Mouse (Mus musculus) gastrocnemius, adult 2 months (tissue): ENCODE data around the gene Serpinb1b. TPM values are rescaled to one million over a fixed set of nuclear protein-coding genes. Genes with fewer than 3 reads are reported as not detected.

Experiments
- DNase-seq: peaks from one replicate; pipeline ENCODE4 v3.0.0; 2022
- H3K27ac ChIP-seq: fragments of 200-600 bp; 2 replicates; pipeline ENCODE4 v1.8.1; 2022; ENCODE audit warnings: mild to moderate bottlenecking
- H3K4me3 ChIP-seq: fragments of 200-600 bp; 2 replicates; pipeline ENCODE4 v1.8.1; 2022; ENCODE audit warnings: mild to moderate bottlenecking, moderate library complexity
- CTCF ChIP-seq: fragments of 200-600 bp; IDR thresholded peaks from 2 replicates; pipeline ENCODE4 v1.8.1; 2022; ENCODE audit warnings: antibody characterized with exemption, mild to moderate bottlenecking, moderate library complexity
- intact Hi-C: fragments of 180-260 bp; cut with DNase I; formaldehyde crosslinking; loops from one replicate; pipeline ENCODE4 v1.15.1; 2025
- total RNA-seq, 2 experiments: library from RNA; stranded (reverse); gene quantifications; 2 replicates each; pipeline ENCODE4 v1.2.3; 2021

Serpinb1b gene
- total RNA-seq, 2 experiments from 2014 or later: not detected

- intact Hi-C loops: no loop called here
- DNase-seq: no peak
- no peak for TF ChIP-seq CTCF
Observed at GRCm38 (mm10) chr13:33137717-33138116, 59.3 kb downstream of the Serpinb1b start.

GRCm38 (mm10) chr13:33141435-33141834, 63.1 kb downstream of the Serpinb1b start:
- intact Hi-C loops: no loop called here
- no peak overlapping the region for H3K4me3 ChIP-seq
- no peak for TF ChIP-seq CTCF
- DNase-seq: no peak
- H3K27ac ChIP-seq: no peak overlapping the region

More at GRCm38 (mm10) chr13:33137717-33138116, 59.3 kb downstream of the Serpinb1b start:
- Histone ChIP-seq H3K27ac (no peak overlapping the region), H3K4me3 (no peak overlapping the region)

Other genes starting within 250 kb of the Serpinb1b start
- 1 to 10 TPM; 3.7 to 4.0 TPM for gene Serpinb1a, start 227.4 kb upstream of the Serpinb1b start, total RNA-seq
- gene Serpinb1c, start 180.4 kb upstream of the Serpinb1b start, total RNA-seq: 1 to 10 TPM; 1.6 to 2.3 TPM
- gene Serpinb6b, start 113.4 kb upstream of the Serpinb1b start, total RNA-seq: 1 to 10 TPM; 1.4 to 1.6 TPM
- 1 to 10 TPM; 1.5 to 2.3 TPM for gene Serpinb9, start 75.3 kb upstream of the Serpinb1b start, total RNA-seq
- not detected for gene Serpinb9b, start 51.2 kb upstream of the Serpinb1b start, total RNA-seq
- not detected for gene Serpinb9c, start 81.2 kb downstream of the Serpinb1b start, total RNA-seq
- not detected for gene Serpinb9d, start 114.4 kb downstream of the Serpinb1b start, total RNA-seq
- gene Serpinb9e, start 171.0 kb downstream of the Serpinb1b start, total RNA-seq: not detected
- gene Serpinb9f, start 245.5 kb downstream of the Serpinb1b start, total RNA-seq: not detected